Mouse (Mus musculus) ES-E14 (cell line): ENCODE results near the gene Fam168b. TPM values are rescaled to one million over a fixed set of nuclear protein-coding genes. Genes with fewer than 3 reads are reported as not detected.

ENCODE experiments used
- DNase-seq: peaks from one replicate; pipeline ENCODE4 v3.0.0-alpha.2; 2013; ENCODE audit warnings: low read depth, low spot score
- H3K27ac ChIP-seq: 2 replicates; pipeline ENCODE4 v1.5.1; 2012; ENCODE audit warnings: low read depth, mild to moderate bottlenecking, low read length, moderate library complexity, mixed read lengths; ENCODE audit not compliant: poor library complexity, insufficient read depth, severe bottlenecking
- H3K36me3 ChIP-seq: 2 replicates; pipeline ENCODE4 v1.6.1; 2012; ENCODE audit warnings: mild to moderate bottlenecking, low read length, moderate library complexity, mixed read lengths; ENCODE audit not compliant: control insufficient read depth, poor library complexity, insufficient read depth, severe bottlenecking
- H3K4me1 ChIP-seq, 2 experiments: fragments of 150-350 bp in 1 of 2; sonication (generic) in 1 of 2; 2 replicates each; pipeline ENCODE4 v1.6.1; 2012; ENCODE audit warnings: low read length in 2 of 2, mild to moderate bottlenecking in 1 of 2, mixed read lengths in 1 of 2; ENCODE audit not compliant: control insufficient read depth in 2 of 2, insufficient read depth in 2 of 2, poor library complexity in 1 of 2
- H3K4me3 ChIP-seq, 2 experiments: fragments of 150-350 bp in 1 of 2; sonication (generic) in 1 of 2; 2 replicates each; pipeline ENCODE4 v1.5.1; 2012; ENCODE audit warnings: low read length in 2 of 2, low read depth in 1 of 2, mild to moderate bottlenecking in 1 of 2, mixed read lengths in 1 of 2; ENCODE audit not compliant: insufficient read depth in 1 of 2, poor library complexity in 1 of 2, severe bottlenecking in 1 of 2
- H3K9ac ChIP-seq: 2 replicates; pipeline ENCODE4 v1.6.1; 2012; ENCODE audit warnings: low read depth, mild to moderate bottlenecking, low read length, mixed read lengths; ENCODE audit not compliant: poor library complexity, insufficient read depth, severe bottlenecking
- H3K9me3 ChIP-seq: fragments of 150-350 bp; sonication (generic); 2 replicates; pipeline ENCODE4 v1.6.1; 2012; ENCODE audit warnings: low read depth, mild to moderate bottlenecking, low read length; ENCODE audit not compliant: control insufficient read depth, insufficient read depth
- CHD2 ChIP-seq: IDR thresholded peaks from 2 replicates; pipeline ENCODE4 v1.6.1; 2014; ENCODE audit warnings: mild to moderate bottlenecking, low read depth, low read length, inconsistent platforms
- HCFC1 ChIP-seq: IDR thresholded peaks from 2 replicates; pipeline ENCODE4 v1.6.1; 2012; ENCODE audit warnings: low read length, inconsistent platforms, borderline replicate concordance; ENCODE audit not compliant: insufficient read depth
- MAFK ChIP-seq: IDR thresholded peaks from 2 replicates; pipeline ENCODE4 v1.6.1; 2014; ENCODE audit warnings: mild to moderate bottlenecking, low read depth, low read length, inconsistent platforms; ENCODE audit not compliant: insufficient read depth
- ZC3H11A ChIP-seq: IDR thresholded peaks from 2 replicates; pipeline ENCODE4 v1.6.1; 2012; ENCODE audit warnings: low read depth, mild to moderate bottlenecking, inconsistent platforms, low read length, borderline replicate concordance
- ZNF384 ChIP-seq: IDR thresholded peaks from 2 replicates; pipeline ENCODE4 v1.6.1; 2012; ENCODE audit warnings: low read depth, low read length, inconsistent platforms
- in situ Hi-C, 2 experiments: fragments of 600-800 bp; cut with MboI; formaldehyde crosslinking; loops; one replicate each; pipeline ENCODE4 v1.15.1; 2025; ENCODE audit warnings: low sequenced_read_pairs in 2 of 2, inconsistent platforms in 1 of 2; ENCODE audit not compliant: unreplicated experiment in 2 of 2
- total RNA-seq: library from RNA; depleted of rRNA; stranded (reverse); fragments of 300-350 nt; gene quantifications from 2 replicates; pipeline ENCODE4 v1.2.3, GENCODE M21; 2012; rRNA removed

Gene Fam168b
- total RNA-seq, 1 experiment: 36.1 TPM

DNA sequence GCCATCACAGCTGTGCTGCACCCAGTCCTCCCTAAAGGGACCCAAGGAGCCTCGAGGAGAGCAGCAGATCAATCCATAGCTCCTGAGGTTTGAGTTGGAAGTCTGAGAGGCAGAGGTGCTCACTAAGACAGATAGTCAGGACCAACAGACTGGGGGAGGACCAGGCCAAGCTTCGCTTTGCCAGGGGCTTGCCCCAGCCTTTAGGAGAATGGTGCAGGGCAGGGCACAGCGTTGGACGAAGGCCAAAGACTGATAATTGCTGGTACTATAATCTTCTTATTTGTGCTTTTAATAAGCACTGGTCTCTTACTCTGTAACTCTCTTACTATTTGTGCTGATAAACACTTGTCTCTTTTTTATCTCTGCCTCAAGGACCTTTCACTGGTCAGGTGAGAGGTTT lies 75.0 kb downstream of the Fam168b start:
- TF ChIP-seq ZNF384: no peak
- no peak for TF ChIP-seq ZC3H11A
- no peak for TF ChIP-seq HCFC1
- no peak for TF ChIP-seq CHD2
- TF ChIP-seq MAFK: no peak
- DNase-seq: no peak
- in situ Hi-C loops: no loop called here
- Histone ChIP-seq H3K27ac (no peak overlapping the region), H3K4me3 (no peak overlapping the region), H3K36me3 (no peaks in the 10 kb centered on the region), H3K4me1 (no peaks in the 10 kb centered on the region), H3K9me3 (no peaks in the 10 kb centered on the region), H3K9ac (no peak overlapping the region)

- no peaks in the 10 kb centered on the region for H3K36me3 ChIP-seq
- in situ Hi-C loops: no loop called here
- H3K4me3 ChIP-seq: no peak overlapping the region
- H3K9me3 ChIP-seq: no peaks in the 10 kb centered on the region
- H3K9ac ChIP-seq: no peak overlapping the region
- no peak overlapping the region for H3K27ac ChIP-seq
- TF ChIP-seq ZC3H11A (no peak), MAFK (no peak), ZNF384 (no peak), HCFC1 (no peak), CHD2 (no peak)
- H3K4me1 ChIP-seq: no peaks in the 10 kb centered on the region
- no peak for DNase-seq
Observed at GRCm38 (mm10) chr1:34766899-34767298, 76.0 kb downstream of the Fam168b start.

Other genes with a start within 250 kb of the Fam168b start
- 10.3 and 13.0 TPM in 2 replicates for gene Plekhb2, start 6.9 kb upstream of the Fam168b start, total RNA-seq